Mouse (Mus musculus) limb, embryonic 15.5 days (tissue): ENCODE measurements around the gene Kctd3. TPM values are rescaled to one million over a fixed set of nuclear protein-coding genes. Genes with fewer than 3 reads are reported as not detected.

ENCODE experiments used
- ATAC-seq: fragments of 200-750 bp; cut with Nextera tagmentation; 2 replicates; pipeline ENCODE4 v1.8.0; 2017; ENCODE audit warnings: low read depth, moderate TSS enrichment; ENCODE audit not compliant: insufficient number of reproducible peaks, low FRiP score, low TSS enrichment
- H3K27ac ChIP-seq: fragments of 300-500 bp; sonication (generic); 2 replicates; pipeline ENCODE4 v1.5.1; 2015; ENCODE audit warnings: moderate library complexity, mild to moderate bottlenecking, inconsistent platforms
- H3K27me3 ChIP-seq: fragments of 300-500 bp; sonication (generic); 2 replicates; pipeline ENCODE4 v1.6.1; 2015; ENCODE audit warnings: inconsistent platforms
- H3K36me3 ChIP-seq: fragments of 300-500 bp; sonication (generic); 2 replicates; pipeline ENCODE4 v1.6.1; 2015; ENCODE audit warnings: inconsistent platforms
- H3K4me1 ChIP-seq: fragments of 300-500 bp; sonication (generic); 2 replicates; pipeline ENCODE4 v1.6.1; 2015; ENCODE audit warnings: inconsistent platforms
- H3K4me2 ChIP-seq: fragments of 300-500 bp; sonication (generic); 2 replicates; pipeline ENCODE4 v1.6.1; 2015; ENCODE audit warnings: mild to moderate bottlenecking, inconsistent platforms
- H3K4me3 ChIP-seq: fragments of 300-500 bp; sonication (generic); 2 replicates; pipeline ENCODE4 v1.5.1; 2015; ENCODE audit warnings: mild to moderate bottlenecking, inconsistent platforms
- H3K9ac ChIP-seq: fragments of 300-500 bp; sonication (generic); 2 replicates; pipeline ENCODE4 v1.6.1; 2015; ENCODE audit warnings: inconsistent platforms
- H3K9me3 ChIP-seq: fragments of 300-500 bp; sonication (generic); 2 replicates; pipeline ENCODE4 v1.6.1; 2016; ENCODE audit warnings: inconsistent platforms
- WGBS: fragments of 180-500 bp; shearing (Covaris S2); methylation state at CpG from one replicate; pipeline ENCODE4 v1.1.7; 2015; 5-methylcytosine and 5-hydroxymethylcytosine counted together
- polyA plus RNA-seq: library from polyadenylated mRNA; unstranded; fragments of >200 nt; fragmentation: Nextera tagmentation; extraction: Ambion mirVana; gene quantifications from 2 replicates; pipeline ENCODE4 v1.2.1, GENCODE M21; 2015

The Kctd3 gene
- polyA plus RNA-seq, 1 experiment from 2014 or later = 29.6 TPM

DNA sequence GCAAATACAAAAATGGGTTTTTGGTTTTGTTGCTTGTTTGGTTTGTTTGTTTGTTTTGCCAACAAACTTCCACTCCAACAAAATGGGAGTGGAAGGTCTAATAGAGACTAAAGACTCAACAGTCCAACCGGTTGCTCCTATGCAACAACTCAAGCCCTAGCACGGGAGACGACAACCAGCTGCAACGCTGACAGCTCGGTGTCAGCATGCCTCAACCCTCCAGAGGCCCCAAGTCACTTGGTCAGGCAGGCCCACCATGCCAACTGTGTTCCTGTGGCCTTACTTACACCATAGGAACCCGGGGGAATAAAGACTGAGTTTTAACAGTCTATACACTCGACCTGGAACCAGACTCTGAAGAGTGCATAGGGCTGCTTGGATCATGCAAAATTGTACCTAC is 815 bp downstream of the Kctd3 start:
- no peak overlapping the region for H3K27ac ChIP-seq
- ATAC-seq = 0 out of 2 replicates have a peak, but pooled peaks have one; percentile 22
- 1% methylated on average over 7 of the region's 7 CpGs for WGBS
- H3K4me1 ChIP-seq = peaks cover 14% of the 10 kb centered on the region
- H3K9ac ChIP-seq = peak overlapping the region; percentile 92
- no peaks in the 10 kb centered on the region for H3K27me3 ChIP-seq
- H3K9me3 ChIP-seq = no peaks in the 10 kb centered on the region
- H3K4me2 ChIP-seq = peak overlapping the region; percentile 92
- H3K36me3 ChIP-seq = 0 out of 2 replicates have a peak, but pooled peaks cover 11% of the 10 kb centered on the region
- peak overlapping the region; percentile 72 for H3K4me3 ChIP-seq

DNA sequence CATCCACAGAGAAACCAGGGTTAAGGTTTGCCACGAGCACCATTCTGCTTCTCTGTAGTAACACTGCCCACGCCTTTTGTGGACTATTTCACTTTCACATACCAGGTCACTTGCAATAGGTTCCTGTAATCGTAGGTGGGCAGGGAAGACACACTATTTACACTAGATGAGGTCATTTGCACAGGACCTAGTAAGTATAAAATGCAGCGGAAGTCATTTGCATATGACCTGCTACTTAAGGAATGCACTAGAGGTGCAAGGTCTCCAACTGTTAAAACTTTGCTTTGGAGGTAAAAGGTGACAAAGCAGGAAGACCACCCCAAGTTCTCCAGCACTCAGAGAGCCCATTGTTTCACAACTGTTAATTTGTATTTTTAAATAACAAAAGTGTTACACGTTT is 1.4 kb downstream of the Kctd3 start:
- Histone ChIP-seq H3K4me1 (peaks cover 14% of the 10 kb centered on the region), H3K36me3 (0 out of 2 replicates have a peak, but pooled peaks cover 11% of the 10 kb centered on the region), H3K4me2 (peak overlapping the region; percentile 92), H3K4me3 (peak overlapping the region; percentile 72), H3K9ac (no peak overlapping the region), H3K27ac (no peak overlapping the region), H3K9me3 (no peaks in the 10 kb centered on the region), H3K27me3 (no peaks in the 10 kb centered on the region)
- no peak for ATAC-seq
- 57% methylated on average over 5 of the region's 5 CpGs for WGBS

DNA sequence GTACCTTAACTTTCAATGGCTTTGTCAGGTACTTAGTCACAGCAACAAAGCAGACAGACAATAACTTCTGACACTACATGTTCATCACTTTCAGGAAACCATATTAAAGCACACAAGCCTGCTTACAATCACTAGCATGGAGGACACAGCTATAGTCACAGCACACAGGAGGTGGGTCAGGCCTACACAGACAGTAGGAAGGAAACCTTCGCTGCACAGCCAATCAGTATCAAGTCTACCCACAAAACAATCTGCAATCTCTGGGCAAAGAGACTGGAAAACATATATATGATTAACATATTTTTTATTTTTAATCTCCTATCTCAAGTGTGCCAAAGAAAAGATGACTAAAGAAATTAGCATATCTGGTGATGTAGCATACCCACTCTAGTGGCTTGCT is 2.9 kb downstream of the Kctd3 start:
- Histone ChIP-seq H3K4me3 (no peak overlapping the region), H3K27ac (no peak overlapping the region), H3K36me3 (peaks cover 25% of the 10 kb centered on the region), H3K9me3 (no peaks in the 10 kb centered on the region), H3K27me3 (no peaks in the 10 kb centered on the region), H3K4me2 (no peak overlapping the region), H3K9ac (no peak overlapping the region), H3K4me1 (peaks cover 14% of the 10 kb centered on the region)
- ATAC-seq = no peak
- 96% methylated on average over 1 of the region's 1 CpGs for WGBS

GRCm38 (mm10) chr1:189001815-189002214 is 5.8 kb downstream of the Kctd3 start:
- no peak overlapping the region for H3K4me2 ChIP-seq
- ATAC-seq = no peak
- no peaks in the 10 kb centered on the region for H3K9me3 ChIP-seq
- peaks cover 11% of the 10 kb centered on the region for H3K4me1 ChIP-seq
- H3K27ac ChIP-seq = no peak overlapping the region
- no peaks in the 10 kb centered on the region for H3K27me3 ChIP-seq
- no peak overlapping the region for H3K9ac ChIP-seq
- H3K4me3 ChIP-seq = no peak overlapping the region
- WGBS = 89% methylated on average over 12 of the region's 12 CpGs
- peaks cover 44% of the 10 kb centered on the region for H3K36me3 ChIP-seq

GRCm38 (mm10) chr1:188999981-189000380 is 7.7 kb downstream of the Kctd3 start:
- Histone ChIP-seq H3K27me3 (no peaks in the 10 kb centered on the region), H3K27ac (no peak overlapping the region), H3K9ac (no peak overlapping the region), H3K36me3 (peaks cover 63% of the 10 kb centered on the region), H3K9me3 (no peaks in the 10 kb centered on the region), H3K4me1 (no peaks in the 10 kb centered on the region), H3K4me2 (no peak overlapping the region), H3K4me3 (no peak overlapping the region)
- no peak for ATAC-seq
- WGBS = 88% methylated on average over 10 of the region's 10 CpGs

GRCm38 (mm10) chr1:188997921-188998320 is 9.7 kb downstream of the Kctd3 start:
- H3K27ac ChIP-seq = no peak overlapping the region
- no peak overlapping the region for H3K9ac ChIP-seq
- H3K4me3 ChIP-seq = no peak overlapping the region
- WGBS = 91% methylated on average over 3 of the region's 3 CpGs
- no peaks in the 10 kb centered on the region for H3K27me3 ChIP-seq
- no peak for ATAC-seq
- no peaks in the 10 kb centered on the region for H3K4me1 ChIP-seq
- no peak overlapping the region for H3K4me2 ChIP-seq
- no peaks in the 10 kb centered on the region for H3K9me3 ChIP-seq
- H3K36me3 ChIP-seq = peaks cover 67% of the 10 kb centered on the region

DNA sequence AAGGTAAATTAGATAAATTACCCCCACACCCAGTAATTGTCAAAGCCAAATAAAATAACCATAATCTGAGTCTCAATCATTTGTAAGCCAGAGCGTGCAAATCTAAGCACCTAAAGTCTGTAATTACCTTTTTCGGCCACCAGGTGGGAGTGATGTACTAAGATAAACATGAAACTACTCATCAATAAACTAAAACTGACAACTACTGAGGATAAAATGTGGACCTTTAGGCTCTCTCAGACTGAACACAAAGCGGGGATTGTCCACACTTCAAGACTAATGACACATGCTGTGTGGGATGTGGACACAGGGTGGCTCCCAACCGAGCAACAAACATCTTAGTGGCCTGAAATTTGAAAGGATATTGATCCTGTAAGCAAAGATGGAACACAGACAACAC is 14.4 kb downstream of the Kctd3 start:
- H3K27ac ChIP-seq = no peak overlapping the region
- WGBS = 44% methylated on average over 4 of the region's 4 CpGs
- no peaks in the 10 kb centered on the region for H3K27me3 ChIP-seq
- ATAC-seq = no peak
- H3K4me3 ChIP-seq = no peak overlapping the region
- no peak overlapping the region for H3K9ac ChIP-seq
- no peaks in the 10 kb centered on the region for H3K4me1 ChIP-seq
- peaks cover 68% of the 10 kb centered on the region for H3K36me3 ChIP-seq
- H3K4me2 ChIP-seq = no peak overlapping the region
- H3K9me3 ChIP-seq = no peaks in the 10 kb centered on the region

GRCm38 (mm10) chr1:188980050-188980449 is 27.6 kb downstream of the Kctd3 start:
- 15% methylated on average over 3 of the region's 3 CpGs for WGBS
- Histone ChIP-seq H3K27me3 (no peaks in the 10 kb centered on the region), H3K27ac (no peak overlapping the region), H3K9ac (no peak overlapping the region), H3K9me3 (no peaks in the 10 kb centered on the region), H3K4me1 (no peaks in the 10 kb centered on the region), H3K4me3 (no peak overlapping the region), H3K36me3 (peaks cover 78% of the 10 kb centered on the region), H3K4me2 (no peak overlapping the region)
- ATAC-seq = no peak

- H3K36me3 ChIP-seq = peaks cover 78% of the 10 kb centered on the region
- H3K4me1 ChIP-seq = no peaks in the 10 kb centered on the region
- no peak overlapping the region for H3K27ac ChIP-seq
- no peaks in the 10 kb centered on the region for H3K9me3 ChIP-seq
- H3K9ac ChIP-seq = no peak overlapping the region
- no peak for ATAC-seq
- no peak overlapping the region for H3K4me3 ChIP-seq
- no peaks in the 10 kb centered on the region for H3K27me3 ChIP-seq
- WGBS = 93% methylated on average over 16 of the region's 16 CpGs
- no peak overlapping the region for H3K4me2 ChIP-seq
Measured at GRCm38 (mm10) chr1:188973926-188974325, 33.7 kb downstream of the Kctd3 start.

- no peak overlapping the region for H3K9ac ChIP-seq
- WGBS = 87% methylated on average over 6 of the region's 6 CpGs
- H3K4me1 ChIP-seq = no peaks in the 10 kb centered on the region
- no peak overlapping the region for H3K4me3 ChIP-seq
- no peaks in the 10 kb centered on the region for H3K9me3 ChIP-seq
- no peaks in the 10 kb centered on the region for H3K27me3 ChIP-seq
- no peak overlapping the region for H3K27ac ChIP-seq
- peaks cover 79% of the 10 kb centered on the region for H3K36me3 ChIP-seq
- H3K4me2 ChIP-seq = no peak overlapping the region
- no peak for ATAC-seq
Measured at GRCm38 (mm10) chr1:188973078-188973477, 34.6 kb downstream of the Kctd3 start.

DNA sequence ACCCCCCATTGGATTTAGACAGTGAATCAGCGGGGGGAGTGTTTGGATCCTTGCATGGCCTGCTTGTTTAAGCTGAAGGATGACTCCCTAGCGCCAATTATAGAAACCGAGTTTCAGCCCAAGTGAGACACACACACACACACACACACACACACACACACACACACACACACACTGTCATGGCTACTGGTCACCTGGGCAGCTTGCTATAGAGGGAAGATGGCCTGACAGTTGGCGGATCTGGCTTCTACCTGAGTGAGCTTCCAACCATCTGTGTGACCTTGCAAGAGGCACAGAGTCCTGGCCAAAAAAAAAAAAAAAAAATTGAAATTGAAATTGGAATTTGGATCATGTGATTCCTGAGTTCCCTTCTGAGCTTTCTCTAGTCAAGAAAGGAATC is 55.1 kb downstream of the Kctd3 start:
- ATAC-seq = no peak
- no peaks in the 10 kb centered on the region for H3K9me3 ChIP-seq
- H3K36me3 ChIP-seq = no peaks in the 10 kb centered on the region
- H3K4me2 ChIP-seq = no peak overlapping the region
- WGBS = 90% methylated on average over 4 of the region's 4 CpGs
- no peak overlapping the region for H3K4me3 ChIP-seq
- H3K27me3 ChIP-seq = no peaks in the 10 kb centered on the region
- no peak overlapping the region for H3K27ac ChIP-seq
- H3K9ac ChIP-seq = no peak overlapping the region
- H3K4me1 ChIP-seq = peaks cover 4% of the 10 kb centered on the region; the same call in 1 of the 2 replicates

GRCm38 (mm10) chr1:188951091-188951490 is 56.5 kb downstream of the Kctd3 start:
- no peaks in the 10 kb centered on the region for H3K36me3 ChIP-seq
- H3K9me3 ChIP-seq = no peaks in the 10 kb centered on the region
- ATAC-seq = no peak
- H3K9ac ChIP-seq = no peak overlapping the region
- H3K27ac ChIP-seq = no peak overlapping the region
- 93% methylated on average over 6 of the region's 6 CpGs for WGBS
- no peak overlapping the region for H3K4me2 ChIP-seq
- H3K4me3 ChIP-seq = no peak overlapping the region
- peaks cover 4% of the 10 kb centered on the region; the same call in 1 of the 2 replicates for H3K4me1 ChIP-seq
- H3K27me3 ChIP-seq = no peaks in the 10 kb centered on the region

- H3K9me3 ChIP-seq = no peaks in the 10 kb centered on the region
- H3K4me2 ChIP-seq = no peak overlapping the region
- WGBS = 61% methylated on average over 9 of the region's 9 CpGs
- no peaks in the 10 kb centered on the region for H3K27me3 ChIP-seq
- no peak overlapping the region for H3K9ac ChIP-seq
- no peak overlapping the region for H3K27ac ChIP-seq
- no peak for ATAC-seq
- H3K4me1 ChIP-seq = peaks cover 9% of the 10 kb centered on the region; the same call in 1 of the 2 replicates
- H3K36me3 ChIP-seq = no peaks in the 10 kb centered on the region
- H3K4me3 ChIP-seq = no peak overlapping the region
Measured at GRCm38 (mm10) chr1:188948276-188948675, 59.4 kb downstream of the Kctd3 start.
